Mouse (Mus musculus) brain, embryonic 14.5 days (tissue): ENCODE measurements at regions not wholly inside any gene's neighbourhood (a gene's known extent, or its start where the extent isn't known, plus 50 kb on each side); places are given as distances from the start of the nearest gene placed in this dataset.

Source experiments
- DNase-seq: peaks from one replicate; pipeline ENCODE4 v3.0.0-alpha.2; 2011; ENCODE audit warnings: low read depth
- CTCF ChIP-seq: fragments of 200-500 bp; IDR thresholded peaks from 2 replicates; pipeline ENCODE4 v1.5.1; 2012; ENCODE audit warnings: inconsistent platforms, mild to moderate bottlenecking, moderate library complexity, borderline replicate concordance; ENCODE audit not compliant: insufficient read depth, insufficient read length; ENCODE audit errors: extremely low read depth
- POLR2A ChIP-seq: fragments of 200-500 bp; IDR thresholded peaks from 2 replicates; pipeline ENCODE4 v1.6.1; 2012; ENCODE audit warnings: mild to moderate bottlenecking, inconsistent platforms, borderline replicate concordance; ENCODE audit not compliant: poor library complexity, insufficient read depth, insufficient read length, severe bottlenecking; ENCODE audit errors: extremely low read depth

GRCm38 (mm10) chr10:67384568-67384958 is 99.5 kb upstream of the Nrbf2 start:
- DNase-seq = peak; percentile 64
- TF ChIP-seq POLR2A (no peak), CTCF (no peak)

- TF ChIP-seq POLR2A (no peak), CTCF (no peak)
- no peak for DNase-seq
Observed at GRCm38 (mm10) chr10:67385966-67386365, 100.9 kb upstream of the Nrbf2 start.

- TF ChIP-seq CTCF (no peak), POLR2A (no peak)
Observed at GRCm38 (mm10) chr10:67388755-67389154, 103.7 kb upstream of the Nrbf2 start.

GRCm38 (mm10) chr10:67400434-67400833 is 115.3 kb upstream of the Nrbf2 start:
- TF ChIP-seq POLR2A = no peak
- no peak for TF ChIP-seq CTCF

More at GRCm38 (mm10) chr10:67388755-67389154, 103.7 kb upstream of the Nrbf2 start:
- DNase-seq = peak; percentile 84

GRCm38 (mm10) chr10:67401409-67401808 is 116.3 kb upstream of the Nrbf2 start:
- TF ChIP-seq POLR2A = no peak
- TF ChIP-seq CTCF = no peak

More at GRCm38 (mm10) chr10:67400434-67400833, 115.3 kb upstream of the Nrbf2 start:
- no peak for DNase-seq

GRCm38 (mm10) chr10:67417529-67417928 is 117.7 kb upstream of the Egr2 start:
- TF ChIP-seq POLR2A = no peak
- TF ChIP-seq CTCF = no peak
- no peak for DNase-seq

More at GRCm38 (mm10) chr10:67401409-67401808, 116.3 kb upstream of the Nrbf2 start:
- DNase-seq = no peak

- TF ChIP-seq CTCF (no peak), POLR2A (no peak)
- DNase-seq = no peak
Observed at GRCm38 (mm10) chr10:67420761-67421160, 114.5 kb upstream of the Egr2 start.

- no peak for TF ChIP-seq CTCF
- no peak for TF ChIP-seq POLR2A
- no peak for DNase-seq
Observed at GRCm38 (mm10) chr10:67425407-67425806, 109.9 kb upstream of the Egr2 start.

- DNase-seq = peak; percentile 33
- TF ChIP-seq POLR2A (no peak), CTCF (no peak)
Observed at GRCm38 (mm10) chr10:67427220-67427619, 108.1 kb upstream of the Egr2 start.

- TF ChIP-seq CTCF (no peak), POLR2A (no peak)
- no peak for DNase-seq
Observed at GRCm38 (mm10) chr10:67430805-67431204, 104.5 kb upstream of the Egr2 start.

- TF ChIP-seq POLR2A (no peak), CTCF (no peak)
Observed at GRCm38 (mm10) chr10:67439042-67439635, 96.1 kb upstream of the Egr2 start.

GRCm38 (mm10) chr10:67439844-67440243 is 95.4 kb upstream of the Egr2 start:
- no peak for DNase-seq

More at GRCm38 (mm10) chr10:67439042-67439635, 96.1 kb upstream of the Egr2 start:
- DNase-seq = no peak

GRCm38 (mm10) chr10:67441243-67441642 is 94.0 kb upstream of the Egr2 start:
- TF ChIP-seq CTCF (no peak), POLR2A (no peak)
- DNase-seq = no peak

More at GRCm38 (mm10) chr10:67439844-67440243, 95.4 kb upstream of the Egr2 start:
- TF ChIP-seq CTCF = no peak
- TF ChIP-seq POLR2A = no peak

- DNase-seq = no peak
- no peak for TF ChIP-seq CTCF
- no peak for TF ChIP-seq POLR2A
Observed at GRCm38 (mm10) chr10:67448875-67449274, 86.4 kb upstream of the Egr2 start.

GRCm38 (mm10) chr10:67454149-67454548 is 81.1 kb upstream of the Egr2 start:
- TF ChIP-seq CTCF = no peak
- no peak for TF ChIP-seq POLR2A
- no peak for DNase-seq
